Mouse (Mus musculus) G1E (cell line): ENCODE data around the gene Fat2. TPM values are rescaled to one million over a fixed set of nuclear protein-coding genes. Genes with fewer than 3 reads are reported as not detected.

Experiments used
- ATAC-seq: 2 replicates; pipeline ENCODE4 v1.8.0; 2016; ENCODE audit warnings: mild to moderate bottlenecking; ENCODE audit not compliant: insufficient number of reproducible peaks, poor library complexity, low FRiP score, severe bottlenecking; ENCODE audit errors: extremely low read depth
- DNase-seq: peaks from one replicate; pipeline ENCODE4 v3.0.0; 2012; ENCODE audit warnings: low spot score
- H3K27me3 ChIP-seq: 2 replicates; pipeline ENCODE4 v1.6.1; 2012; ENCODE audit warnings: mild to moderate bottlenecking, low read length, inconsistent platforms; ENCODE audit not compliant: insufficient read depth
- H3K36me3 ChIP-seq: replicated peaks from 2 replicates; pipeline ENCODE3; 2012; ENCODE audit warnings: mild to moderate bottlenecking, inconsistent platforms
- H3K4me1 ChIP-seq: 2 replicates; pipeline ENCODE4 v1.6.1; 2012; ENCODE audit warnings: low read depth, low read length, inconsistent platforms, mixed read lengths; ENCODE audit not compliant: insufficient read depth
- H3K4me3 ChIP-seq: 2 replicates; pipeline ENCODE4 v1.5.1; 2012; ENCODE audit warnings: low read depth, mild to moderate bottlenecking, inconsistent platforms, low read length, moderate library complexity, mixed read lengths
- H3K9me3 ChIP-seq: replicated peaks from 2 replicates; pipeline ENCODE4 v1.6.1; 2012; ENCODE audit warnings: inconsistent platforms
- CTCF ChIP-seq: IDR thresholded peaks from 2 replicates; pipeline ENCODE4 v1.5.1; 2012; ENCODE audit warnings: low read depth, low read length, inconsistent platforms, mixed read lengths
- GATA1 ChIP-seq: IDR thresholded peaks from 2 replicates; pipeline ENCODE4 v1.6.1; 2012; ENCODE audit warnings: borderline replicate concordance, low read length, inconsistent platforms, mixed read lengths
- GATA2 ChIP-seq: IDR thresholded peaks from 2 replicates; pipeline ENCODE4 v1.6.1; 2012; ENCODE audit warnings: low read depth, low read length, inconsistent platforms, borderline replicate concordance
- POLR2AphosphoS5 ChIP-seq: IDR thresholded peaks from 2 replicates; pipeline ENCODE4 v1.6.1; 2012; ENCODE audit warnings: low read depth, low read length, inconsistent platforms; ENCODE audit not compliant: insufficient replicate concordance
- TAL1 ChIP-seq: conservative IDR thresholded peaks from 2 replicates; pipeline ENCODE4 v1.6.1; 2012; ENCODE audit warnings: low read depth, low read length, inconsistent platforms, mixed read lengths
- polyA plus RNA-seq: library from polyadenylated mRNA; stranded (reverse); fragments of >175 nt; gene quantifications from 2 replicates; pipeline ENCODE4 v1.2.3, GENCODE M21; 2012
- total RNA-seq, 2 experiments: library from RNA; stranded (forward) in 1 of 2; stranded (reverse) in 1 of 2; fragments of 200-1000 nt in 1 of 2; fragments of >200 nt in 1 of 2; fragmentation: Nextera tagmentation in 1 of 2; gene quantifications; 2 replicates each; pipeline ENCODE4 v1.2.3; 2014 to 2017

The Fat2 gene
- total and polyA plus RNA-seq, 3 experiments: 0.11 TPM; not detected in 2

GRCm38 (mm10) chr11:55323854-55324253, 12.5 kb downstream of the Fat2 start:
- no peak for TF ChIP-seq TAL1
- TF ChIP-seq CTCF: no peak
- no peak for TF ChIP-seq POLR2AphosphoS5
- TF ChIP-seq GATA1: no peak
- TF ChIP-seq GATA2: no peak
- no peak for DNase-seq
- H3K27me3 ChIP-seq: no peaks in the 10 kb centered on the region

GRCm38 (mm10) chr11:55320990-55321389, 15.4 kb downstream of the Fat2 start:
- no peak for DNase-seq
- TF ChIP-seq POLR2AphosphoS5: no peak
- TF ChIP-seq CTCF: no peak
- no peak for TF ChIP-seq GATA1
- TF ChIP-seq GATA2: no peak
- no peak for TF ChIP-seq TAL1
- no peaks in the 10 kb centered on the region for H3K9me3 ChIP-seq
- no peaks in the 10 kb centered on the region for H3K27me3 ChIP-seq
- H3K36me3 ChIP-seq: no peaks in the 10 kb centered on the region
- ATAC-seq: no peak
- H3K4me3 ChIP-seq: no peak overlapping the region
- H3K4me1 ChIP-seq: no peaks in the 10 kb centered on the region

More at GRCm38 (mm10) chr11:55323854-55324253, 12.5 kb downstream of the Fat2 start:
- no peaks in the 10 kb centered on the region for H3K4me1 ChIP-seq
- H3K9me3 ChIP-seq: no peaks in the 10 kb centered on the region
- no peak overlapping the region for H3K4me3 ChIP-seq
- H3K36me3 ChIP-seq: no peaks in the 10 kb centered on the region
- ATAC-seq: no peak

GRCm38 (mm10) chr11:55315966-55316365, 20.4 kb downstream of the Fat2 start:
- no peak for DNase-seq
- no peaks in the 10 kb centered on the region for H3K27me3 ChIP-seq
- no peaks in the 10 kb centered on the region for H3K9me3 ChIP-seq
- H3K4me1 ChIP-seq: no peaks in the 10 kb centered on the region
- TF ChIP-seq POLR2AphosphoS5: no peak
- no peak for TF ChIP-seq GATA2
- no peak for TF ChIP-seq TAL1
- TF ChIP-seq GATA1: no peak
- no peak for TF ChIP-seq CTCF
- no peaks in the 10 kb centered on the region for H3K36me3 ChIP-seq
- H3K4me3 ChIP-seq: no peak overlapping the region
- ATAC-seq: no peak

- TF ChIP-seq TAL1: no peak
- Histone ChIP-seq H3K36me3 (no peaks in the 10 kb centered on the region), H3K4me1 (no peaks in the 10 kb centered on the region), H3K27me3 (no peaks in the 10 kb centered on the region), H3K9me3 (no peaks in the 10 kb centered on the region), H3K4me3 (no peak overlapping the region)
- no peak for DNase-seq
- ATAC-seq: no peak
Observed at GRCm38 (mm10) chr11:55314704-55315047, 21.7 kb downstream of the Fat2 start.

- ATAC-seq: no peak
- Histone ChIP-seq H3K4me3 (no peak overlapping the region), H3K9me3 (no peaks in the 10 kb centered on the region), H3K27me3 (no peaks in the 10 kb centered on the region), H3K36me3 (no peaks in the 10 kb centered on the region), H3K4me1 (no peaks in the 10 kb centered on the region)
- TF ChIP-seq TAL1 (no peak), POLR2AphosphoS5 (no peak), CTCF (no peak), GATA1 (no peak), GATA2 (no peak)
- no peak for DNase-seq
Observed at GRCm38 (mm10) chr11:55313768-55314703, 22.3 kb downstream of the Fat2 start.

GRCm38 (mm10) chr11:55302350-55302749, 34.0 kb downstream of the Fat2 start:
- Histone ChIP-seq H3K9me3 (no peaks in the 10 kb centered on the region), H3K4me1 (no peaks in the 10 kb centered on the region), H3K27me3 (no peaks in the 10 kb centered on the region; the same call in 1 of the 2 replicates), H3K4me3 (no peak overlapping the region), H3K36me3 (no peaks in the 10 kb centered on the region)
- DNase-seq: no peak
- TF ChIP-seq GATA1: no peak
- TF ChIP-seq GATA2: no peak
- TF ChIP-seq TAL1: no peak
- TF ChIP-seq CTCF: no peak
- no peak for TF ChIP-seq POLR2AphosphoS5
- ATAC-seq: no peak

GRCm38 (mm10) chr11:55293179-55293578, 43.2 kb downstream of the Fat2 start:
- TF ChIP-seq CTCF (no peak), TAL1 (no peak), POLR2AphosphoS5 (no peak), GATA1 (no peak), GATA2 (no peak)
- Histone ChIP-seq H3K27me3 (peaks cover 4% of the 10 kb centered on the region; the same call in 1 of the 2 replicates), H3K36me3 (no peaks in the 10 kb centered on the region), H3K9me3 (no peaks in the 10 kb centered on the region), H3K4me1 (no peaks in the 10 kb centered on the region), H3K4me3 (no peak overlapping the region)
- DNase-seq (no peak), ATAC-seq (no peak)
